Mouse (Mus musculus) Muller cell, postnatal 12 days (primary cell): ENCODE data around the gene Foxm1.

Experiments used
- DNase-seq: peaks from one replicate; pipeline ENCODE4 v3.0.0-alpha.2; 2015; ENCODE audit errors: inconsistent ontology term

Foxm1 gene

GRCm38 (mm10) chr6:128362381-128363006, at the start of gene Foxm1, which contains the start of gene Rhno1:
Gene Foxm1 (plus strand): TSS chr6:128362967.
Gene Rhno1 (minus strand): TSS chr6:128362911.
- DNase-seq, result peak; percentile 88

GRCm38 (mm10) chr6:128314796-128315195, 48.0 kb upstream of the Foxm1 start:
- no peak for DNase-seq

GRCm38 (mm10) chr6:128315597-128315996, 47.2 kb upstream of the Foxm1 start:
- no peak for DNase-seq

GRCm38 (mm10) chr6:128318317-128318716, 44.5 kb upstream of the Foxm1 start:
- DNase-seq, result peak; percentile 73

- DNase-seq, result peak; percentile 66
Measured at GRCm38 (mm10) chr6:128334397-128335124, 28.2 kb upstream of the Foxm1 start.

- DNase-seq, result no peak
Measured at GRCm38 (mm10) chr6:128337467-128337866, 25.3 kb upstream of the Foxm1 start.

GRCm38 (mm10) chr6:128338876-128339275, 23.9 kb upstream of the Foxm1 start:
- DNase-seq, result peak; percentile 97

GRCm38 (mm10) chr6:128341956-128342723, 20.6 kb upstream of the Foxm1 start:
- no peak for DNase-seq

GRCm38 (mm10) chr6:128345623-128346022, 17.1 kb upstream of the Foxm1 start:
- DNase-seq, result no peak

GRCm38 (mm10) chr6:128346782-128347181, 16.0 kb upstream of the Foxm1 start:
- DNase-seq, result no peak

GRCm38 (mm10) chr6:128349711-128350110, 13.1 kb upstream of the Foxm1 start:
- peak; percentile 97 for DNase-seq

- peak; percentile 45 for DNase-seq
Measured at GRCm38 (mm10) chr6:128354140-128354539, 8.6 kb upstream of the Foxm1 start.

- DNase-seq, result peak; percentile 82
Measured at GRCm38 (mm10) chr6:128355201-128355681, 7.5 kb upstream of the Foxm1 start.

- peak; percentile 99 for DNase-seq
Measured at GRCm38 (mm10) chr6:128355726-128356416, 6.9 kb upstream of the Foxm1 start, which contains the start of gene Tulp3. Gene Tulp3 (minus strand): TSS chr6:128355851.

- no peak for DNase-seq
Measured at GRCm38 (mm10) chr6:128358999-128359398, 3.8 kb upstream of the Foxm1 start.

- no peak for DNase-seq
Measured at GRCm38 (mm10) chr6:128361901-128362300, 866 bp upstream of the Foxm1 start.

- DNase-seq, result peak; percentile 45
Measured at GRCm38 (mm10) chr6:128363007-128363825, 449 bp downstream of the Foxm1 start.

- DNase-seq, result peak; percentile 85
Measured at GRCm38 (mm10) chr6:128364721-128365120, 2.0 kb downstream of the Foxm1 start.

GRCm38 (mm10) chr6:128366466-128366865, 3.7 kb downstream of the Foxm1 start:
- DNase-seq, result peak; percentile 69

- no peak for DNase-seq
Measured at GRCm38 (mm10) chr6:128370040-128370439, 7.3 kb downstream of the Foxm1 start.

GRCm38 (mm10) chr6:128375192-128375591, 12.4 kb downstream of the Foxm1 start, which contains the start of the genes Tex52 and Gm44596:
Gene Tex52 (plus strand): TSS chr6:128375456.
Gene Gm44596 (plus strand): TSS chr6:128375503.
- DNase-seq, result peak; percentile 64
